Mouse (Mus musculus): ENCODE data around the gene Slc39a11.

GRCm38 (mm10) chr11:113450028-113450427 is 199.9 kb downstream of the Slc39a11 start:
- no peak for TF ChIP-seq CTCF (IDR thresholded peaks at IDR 0.05; ENCODE audit: low read depth)
- no peak for TF ChIP-seq EP300 (IDR thresholded peaks at IDR 0.05; ENCODE audit: low read depth)
